Mouse (Mus musculus) stomach, postnatal 0 days (tissue): Measurements from ENCODE around the gene Nek8. TPM values are rescaled to one million over a fixed set of nuclear protein-coding genes. Genes with fewer than 3 reads are reported as not detected.

Experiments
- ATAC-seq: fragments of 200-750 bp; cut with Nextera tagmentation; 2 replicates; pipeline ENCODE4 v1.8.0; 2017; ENCODE audit not compliant: low FRiP score, low TSS enrichment
- DNase-seq: peaks from one replicate; pipeline ENCODE4 v3.0.0-alpha.2; 2016; ENCODE audit warnings: low spot score
- H3K27ac ChIP-seq: fragments of 300-500 bp; sonication (generic); replicated peaks from 2 replicates; pipeline ENCODE4 v1.5.1; 2014; ENCODE audit warnings: mild to moderate bottlenecking, control low read depth
- H3K27me3 ChIP-seq: fragments of 300-500 bp; sonication (generic); 2 replicates; pipeline ENCODE4 v1.6.1; 2014; ENCODE audit warnings: low read length; ENCODE audit not compliant: control insufficient read depth, insufficient read depth
- H3K36me3 ChIP-seq: fragments of 300-500 bp; sonication (generic); 2 replicates; pipeline ENCODE4 v1.6.1; 2014; ENCODE audit warnings: low read length, mixed read lengths; ENCODE audit not compliant: control insufficient read depth, insufficient read depth
- H3K4me1 ChIP-seq: fragments of 300-500 bp; sonication (generic); replicated peaks from 2 replicates; pipeline ENCODE4 v1.6.1; 2014; ENCODE audit warnings: antibody characterized with exemption; ENCODE audit not compliant: control insufficient read depth, insufficient read depth
- H3K4me2 ChIP-seq: fragments of 300-500 bp; sonication (generic); replicated peaks from 2 replicates; pipeline ENCODE4 v1.6.1; 2014; ENCODE audit warnings: low read depth, mild to moderate bottlenecking, control low read depth, moderate library complexity
- H3K4me3 ChIP-seq: fragments of 300-500 bp; sonication (generic); 2 replicates; pipeline ENCODE4 v1.5.1; 2014; ENCODE audit warnings: low read depth, low read length, control low read depth
- H3K9ac ChIP-seq: fragments of 300-500 bp; sonication (generic); 2 replicates; pipeline ENCODE4 v1.6.1; 2014; ENCODE audit warnings: mild to moderate bottlenecking, low read length, control low read depth, mixed read lengths
- H3K9me3 ChIP-seq: fragments of 300-500 bp; sonication (generic); 2 replicates; pipeline ENCODE4 v1.6.1; 2016; ENCODE audit warnings: low read length; ENCODE audit not compliant: control insufficient read depth
- CTCF ChIP-seq: IDR thresholded peaks from 2 replicates; pipeline ENCODE4 v1.5.1; 2016; ENCODE audit warnings: antibody characterized with exemption, low read depth, mild to moderate bottlenecking, moderate library complexity
- EP300 ChIP-seq: optimal IDR thresholded peaks from 2 replicates; pipeline ENCODE3; 2016; ENCODE audit warnings: antibody characterized with exemption
- WGBS: fragments of 180-500 bp; shearing (Covaris S2); extraction: QIAGEN DNeasy Blood & Tissue Kit; methylation state at CpG from one replicate; pipeline ENCODE4 v1.1.7; 2014; 5-methylcytosine and 5-hydroxymethylcytosine counted together
- polyA plus RNA-seq: library from polyadenylated mRNA; unstranded; fragments of >200 nt; fragmentation: Nextera tagmentation; extraction: Ambion mirVana; gene quantifications from 2 replicates; pipeline ENCODE4 v1.2.1, GENCODE M21; 2015

Nek8 gene
- polyA plus RNA-seq, 1 experiment from 2014 or later = 6.4 TPM

DNA sequence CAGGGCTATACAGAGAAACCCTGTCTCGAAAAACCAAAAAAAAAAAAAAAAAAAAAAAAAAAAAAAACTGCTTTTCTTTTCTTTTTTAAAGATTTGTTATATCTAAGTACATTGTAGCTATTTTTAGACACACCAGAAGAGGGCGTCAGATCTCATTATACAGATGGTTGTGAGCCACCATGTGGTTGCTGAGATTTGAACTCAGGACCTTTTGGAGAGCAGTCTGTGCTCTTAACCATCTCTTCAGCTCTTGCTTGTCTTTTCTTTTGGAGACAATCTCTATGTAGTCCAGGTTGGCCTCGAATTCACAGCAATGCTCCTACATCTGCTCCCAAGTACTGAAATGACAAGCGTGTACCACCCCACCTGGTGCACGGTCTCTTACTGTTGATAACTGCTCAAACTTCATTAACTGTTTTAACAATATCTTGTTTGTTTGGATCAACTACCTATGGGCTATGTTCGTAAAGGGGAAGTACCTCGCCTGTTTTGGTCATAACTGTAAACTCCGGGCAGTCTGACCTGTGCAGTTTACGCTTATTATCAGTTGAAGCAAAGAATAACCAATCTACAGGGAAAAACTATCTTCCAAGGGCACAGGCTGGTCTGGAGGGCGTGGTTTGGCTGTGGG, 589 bp downstream of the Nek8 start:
- no peaks in the 10 kb centered on the region for H3K4me1 ChIP-seq
- H3K9me3 ChIP-seq = no peaks in the 10 kb centered on the region
- TF ChIP-seq CTCF (peak; percentile 38), EP300 (no peak)
- peak overlapping the region; percentile 95 for H3K4me2 ChIP-seq
- peak overlapping the region; percentile 58 for H3K4me3 ChIP-seq
- H3K27me3 ChIP-seq = no peaks in the 10 kb centered on the region
- no peak overlapping the region for H3K9ac ChIP-seq
- H3K36me3 ChIP-seq = no peaks in the 10 kb centered on the region
- DNase-seq (no peak), ATAC-seq (no peak)
- peak overlapping the region; percentile 97 for H3K27ac ChIP-seq
- WGBS = 0% methylated on average over 9 of the region's 10 CpGs

DNA sequence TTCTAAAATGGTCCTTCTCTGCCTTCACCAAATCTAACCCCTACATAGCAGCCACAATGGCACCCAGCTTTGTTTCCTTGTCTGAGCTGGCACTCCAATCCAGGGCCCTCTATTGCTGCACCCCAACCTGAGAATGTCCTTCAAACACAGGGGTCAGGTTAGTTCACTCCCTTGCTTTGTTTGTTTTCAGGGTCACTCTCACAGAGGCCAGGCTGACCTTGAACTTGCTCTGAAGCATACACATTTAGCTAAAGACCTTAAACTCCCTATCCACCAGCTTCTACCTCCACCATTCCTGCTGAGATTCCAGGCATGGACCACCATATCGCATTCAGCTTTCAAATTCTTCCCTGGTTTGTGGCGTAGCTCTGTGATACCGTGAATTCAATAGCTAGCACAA, 2.0 kb downstream of the Nek8 start:
- Histone ChIP-seq H3K4me1 (no peaks in the 10 kb centered on the region), H3K9ac (no peak overlapping the region), H3K36me3 (no peaks in the 10 kb centered on the region), H3K27ac (no peak overlapping the region), H3K4me3 (no peak overlapping the region), H3K9me3 (no peaks in the 10 kb centered on the region), H3K27me3 (no peaks in the 10 kb centered on the region), H3K4me2 (no peak overlapping the region)
- 73% methylated on average over 3 of the region's 3 CpGs for WGBS
- DNase-seq = peak; percentile 14
- TF ChIP-seq CTCF (no peak), EP300 (no peak)
- ATAC-seq = no peak

DNA sequence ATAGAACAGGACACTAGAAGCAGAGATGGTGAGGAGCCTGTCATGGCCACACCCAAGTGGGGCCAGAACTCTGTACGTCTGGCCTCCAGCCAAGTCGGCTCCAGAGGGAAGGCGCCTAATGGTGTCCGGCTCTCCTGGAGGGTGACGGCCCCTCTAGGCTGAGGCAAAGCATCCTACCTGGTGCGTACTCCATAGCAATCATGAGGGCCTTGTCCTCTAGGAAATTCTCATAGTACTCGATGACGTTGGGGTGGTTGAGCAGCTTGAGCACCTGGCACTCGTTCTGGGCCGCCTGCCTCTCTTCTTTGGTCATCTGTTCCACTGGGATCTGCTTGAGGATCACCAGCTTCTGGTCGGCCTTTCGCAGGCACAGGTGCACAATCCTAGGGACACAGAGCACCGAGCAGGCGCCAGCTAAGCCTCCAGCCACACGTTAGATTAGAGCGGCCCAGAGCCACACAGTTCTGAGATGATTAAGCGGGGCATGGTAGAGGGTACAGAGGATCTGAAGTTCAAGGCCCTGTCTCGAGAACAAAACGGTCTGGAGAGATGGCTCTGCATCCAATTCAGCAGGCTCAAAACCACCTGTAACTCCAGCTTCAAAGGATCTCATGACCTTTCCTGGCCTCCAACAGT, 3.6 kb downstream of the Nek8 start:
- Histone ChIP-seq H3K9me3 (no peaks in the 10 kb centered on the region), H3K27me3 (no peaks in the 10 kb centered on the region), H3K36me3 (no peaks in the 10 kb centered on the region), H3K4me1 (no peaks in the 10 kb centered on the region), H3K27ac (no peak overlapping the region), H3K4me2 (no peak overlapping the region), H3K9ac (no peak overlapping the region), H3K4me3 (no peak overlapping the region)
- ATAC-seq = no peak
- WGBS = 86% methylated on average over 19 of the region's 19 CpGs
- DNase-seq = peak; percentile 13
- no peak for TF ChIP-seq EP300
- TF ChIP-seq CTCF = no peak

DNA sequence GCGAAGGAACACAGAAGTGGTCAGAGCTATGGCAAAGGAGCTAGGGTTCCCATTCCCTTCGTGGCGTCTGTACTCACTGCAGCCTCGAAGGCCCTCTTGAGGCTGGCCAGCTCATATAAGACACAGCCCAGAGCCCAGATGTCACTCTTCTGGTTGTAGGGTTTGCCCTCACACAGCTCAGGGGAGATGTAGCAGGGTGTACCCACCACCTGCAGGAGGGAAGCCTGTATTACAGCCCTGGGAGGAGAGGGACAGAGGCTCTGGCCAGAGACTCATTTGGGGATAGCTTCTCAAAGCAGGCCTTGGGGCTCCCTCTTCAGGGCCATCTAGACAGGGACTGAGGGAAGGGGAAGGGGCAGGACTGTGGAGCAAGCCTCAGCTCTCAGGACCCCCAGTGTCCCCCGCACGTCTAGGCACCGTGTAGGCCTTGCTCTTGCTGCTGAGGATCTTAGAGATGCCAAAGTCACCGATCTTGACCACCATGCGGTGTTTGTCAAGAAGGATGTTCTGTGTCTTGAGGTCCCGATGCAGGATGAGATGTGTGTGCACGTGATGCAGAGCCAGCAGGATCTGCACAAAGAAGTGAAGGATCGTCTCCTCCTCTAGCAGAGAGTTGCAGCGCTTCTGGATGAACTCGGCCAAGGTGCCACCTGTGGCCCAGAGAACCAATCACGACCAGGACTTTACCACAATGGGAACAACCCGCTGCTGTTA, 4.3 kb downstream of the Nek8 start:
- no peak overlapping the region for H3K9ac ChIP-seq

DNA sequence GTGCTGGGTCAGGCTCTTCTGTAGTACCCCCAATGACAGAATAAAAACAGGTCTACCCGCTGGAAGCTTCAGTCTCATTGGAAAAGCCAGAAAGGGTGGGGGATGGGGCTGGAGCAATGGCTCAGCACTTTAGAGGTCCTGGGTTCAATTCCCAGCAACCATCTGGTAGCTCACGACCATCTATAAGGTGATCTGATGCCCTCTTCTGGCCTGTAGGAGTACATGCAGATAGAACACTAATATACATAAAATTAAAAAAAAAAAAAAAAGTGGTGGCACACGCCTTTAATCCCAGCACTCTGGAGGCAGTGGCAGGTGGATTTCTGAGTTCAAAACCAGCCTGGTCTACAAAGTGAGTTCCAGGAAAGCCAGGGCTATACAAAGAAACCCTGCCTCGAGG, 5.1 kb downstream of the Nek8 start:
- H3K27me3 ChIP-seq = no peaks in the 10 kb centered on the region
- H3K27ac ChIP-seq = no peak overlapping the region
- TF ChIP-seq EP300 (no peak), CTCF (peak; percentile 58)
- H3K4me1 ChIP-seq = no peaks in the 10 kb centered on the region
- ATAC-seq = no peak
- no peaks in the 10 kb centered on the region for H3K36me3 ChIP-seq
- H3K4me2 ChIP-seq = no peak overlapping the region
- DNase-seq = no peak
- no peak overlapping the region for H3K4me3 ChIP-seq
- no peaks in the 10 kb centered on the region for H3K9me3 ChIP-seq
- no peak overlapping the region for H3K9ac ChIP-seq
- WGBS = 77% methylated on average over 4 of the region's 4 CpGs

More for the DNA sequence above, 4.3 kb downstream of the Nek8 start:
- H3K4me1 ChIP-seq = no peaks in the 10 kb centered on the region
- H3K27me3 ChIP-seq = no peaks in the 10 kb centered on the region
- TF ChIP-seq EP300 = no peak
- TF ChIP-seq CTCF = peak; percentile 64
- ATAC-seq = no peak
- no peak for DNase-seq
- H3K4me2 ChIP-seq = no peak overlapping the region
- no peak overlapping the region for H3K27ac ChIP-seq
- no peak overlapping the region for H3K4me3 ChIP-seq
- H3K36me3 ChIP-seq = no peaks in the 10 kb centered on the region
- WGBS = 82% methylated on average over 16 of the region's 16 CpGs
- no peaks in the 10 kb centered on the region for H3K9me3 ChIP-seq

DNA sequence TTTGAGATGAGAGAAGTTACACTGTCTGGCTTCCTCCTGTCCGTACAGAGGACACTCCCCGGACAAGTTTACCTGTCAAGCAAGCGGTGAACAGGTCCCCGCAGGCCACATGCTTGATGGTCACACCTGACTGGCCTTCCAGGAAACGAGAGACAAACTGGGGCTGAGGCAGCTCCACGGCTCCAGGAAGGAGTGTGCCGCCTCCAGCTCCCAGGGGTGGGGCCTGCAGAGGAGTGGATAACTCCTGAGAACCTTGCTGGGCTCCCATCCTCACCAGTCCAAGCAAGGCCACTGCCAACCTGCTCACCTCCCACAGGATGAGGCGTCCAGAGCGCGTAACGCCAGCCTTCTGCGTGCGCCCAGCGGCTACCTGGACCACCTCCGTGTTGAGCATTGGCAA, 6.2 kb downstream of the Nek8 start:
- DNase-seq = peak; percentile 76
- no peak overlapping the region for H3K4me3 ChIP-seq
- H3K27me3 ChIP-seq = no peaks in the 10 kb centered on the region
- no peak overlapping the region for H3K9ac ChIP-seq
- no peak overlapping the region for H3K27ac ChIP-seq
- H3K4me2 ChIP-seq = no peak overlapping the region
- no peaks in the 10 kb centered on the region for H3K36me3 ChIP-seq
- no peaks in the 10 kb centered on the region for H3K9me3 ChIP-seq
- no peaks in the 10 kb centered on the region for H3K4me1 ChIP-seq
- 79% methylated on average over 15 of the region's 15 CpGs for WGBS
- ATAC-seq = peak; percentile 43
- TF ChIP-seq EP300 (no peak), CTCF (no peak)
